Mouse (Mus musculus): ENCODE data around the gene Txn2.
"Not testable (repeated sequence)": the region's sequence is repeated elsewhere in the genome, so short reads cannot be mapped to it uniquely, and the experiment has no call there.

- not testable (repeated sequence) for TF ChIP-seq CTCF (IDR thresholded peaks at IDR 0.05; ENCODE audit: control insufficient read depth, insufficient read depth, low read length); POLR2A (IDR thresholded peaks at IDR 0.05; ENCODE audit: borderline replicate concordance, control insufficient read depth, low read depth, low read length)
Measured at GRCm38 (mm10) chr15:77867231-77867968, 61.4 kb downstream of the Txn2 start.
